Mouse (Mus musculus) R1 (cell line): ENCODE measurements around the gene Gm28635.

Experiments
- DNase-seq: peaks from one replicate; pipeline ENCODE4 v3.0.0-alpha.2; 2018; ENCODE audit warnings: low read depth, low spot score

Gene Gm28635

GRCm38 (mm10) chr2:84677968-84678880, at the start of gene Gm28635, which contains the start of gene Med19:
Gene Gm28635 (minus strand): TSS chr2:84678041.
Gene Med19 (plus strand): TSS chr2:84678402.
- peak; percentile 100 for DNase-seq

DNA sequence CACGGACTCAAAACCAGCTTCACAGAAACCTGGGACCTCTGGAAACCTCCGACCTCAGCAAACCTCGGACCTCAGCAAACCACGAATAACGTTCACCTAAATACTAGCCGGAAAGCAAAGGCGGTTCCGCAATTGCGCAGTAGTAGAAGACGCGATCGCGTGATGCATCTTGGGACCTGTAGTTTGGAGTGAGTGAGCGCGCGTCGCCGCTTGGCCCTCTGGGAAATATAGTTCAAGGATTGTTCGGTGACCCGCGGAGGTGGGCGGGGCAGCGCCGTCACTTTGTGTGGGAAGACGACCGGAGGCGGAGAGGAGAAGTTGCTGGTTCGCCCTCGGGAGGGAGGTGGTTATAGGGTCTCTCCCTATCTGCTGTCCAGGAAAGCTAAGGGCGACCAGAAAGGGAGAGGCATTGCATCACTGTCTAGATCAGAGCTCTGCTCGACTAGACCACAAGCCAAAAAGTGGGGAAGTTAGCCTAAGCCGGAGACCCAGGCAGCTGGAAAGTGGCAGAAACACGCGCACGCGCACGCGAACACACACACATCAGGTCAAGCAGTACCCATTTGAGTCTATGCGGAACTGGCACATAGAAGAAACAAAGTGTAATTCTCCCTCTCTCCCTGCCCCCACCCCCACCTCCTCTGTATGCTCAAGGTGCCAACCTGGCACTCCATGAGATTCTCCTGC, 49.5 kb upstream of the Gm28635 start, which contains the start of gene Clp1:
Clp1 (minus strand) TSS at position 179 of the 687 bp plus-strand sequence.
- peak; percentile 99 for DNase-seq

GRCm38 (mm10) chr2:84726716-84727115, 48.9 kb upstream of the Gm28635 start:
- DNase-seq = peak; percentile 5

- DNase-seq = no peak
Measured at GRCm38 (mm10) chr2:84725770-84726169, 47.9 kb upstream of the Gm28635 start.

DNA sequence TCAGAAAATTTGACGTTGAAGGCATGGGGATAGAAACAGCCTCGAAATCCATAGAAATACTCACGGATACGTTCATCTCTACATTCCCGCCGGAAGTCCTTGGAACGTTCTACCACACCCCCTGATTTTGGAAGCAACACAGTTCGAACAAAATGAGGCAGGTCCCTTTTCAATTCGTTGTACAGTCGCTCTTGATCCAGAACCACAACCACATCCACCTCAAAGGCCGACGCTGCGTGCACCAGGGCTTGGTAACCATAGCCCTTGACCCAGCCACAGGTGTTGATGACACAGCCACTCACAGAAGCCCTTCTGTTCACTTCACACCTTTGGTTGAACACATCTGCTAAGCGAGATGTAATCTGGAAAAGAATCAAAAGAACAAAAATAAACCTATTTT, 46.0 kb upstream of the Gm28635 start:
- no peak for DNase-seq

DNA sequence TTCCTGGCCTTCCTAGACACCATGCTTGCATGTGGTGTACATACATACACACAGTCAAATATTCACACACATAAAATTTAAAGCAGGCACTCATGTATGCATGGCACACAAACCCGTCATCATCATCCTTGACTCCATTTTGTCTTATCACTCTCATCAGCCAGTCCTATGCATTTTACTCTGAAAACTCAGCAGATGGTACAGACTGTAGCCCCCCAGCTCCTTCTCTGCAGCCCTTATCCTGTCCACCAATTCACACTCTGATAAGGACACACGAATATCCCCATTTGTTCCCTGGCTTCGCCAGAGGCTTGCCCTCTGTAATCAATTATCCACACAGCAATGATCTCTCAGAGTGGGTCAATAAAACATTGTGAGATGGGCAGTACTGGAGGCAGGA, 43.3 kb upstream of the Gm28635 start:
- no peak for DNase-seq

DNA sequence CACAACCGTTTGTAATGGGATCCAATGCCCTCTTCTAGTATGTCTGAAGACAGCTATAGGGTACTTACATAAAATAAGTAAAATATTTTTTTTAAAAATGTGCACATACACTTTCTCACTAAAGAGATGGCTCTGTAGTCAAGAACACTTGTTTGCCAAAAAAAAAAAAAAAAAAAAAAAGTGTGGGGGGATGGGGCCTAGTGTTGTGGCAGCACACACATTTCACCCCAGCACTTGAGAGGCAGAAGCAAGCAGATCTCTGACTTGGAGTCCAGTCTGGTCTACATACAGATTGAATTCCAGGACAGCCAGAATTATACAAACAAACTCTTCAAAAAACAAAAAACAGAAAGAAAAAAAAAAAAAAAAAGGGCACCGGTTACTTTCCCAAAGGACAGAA, 42.9 kb upstream of the Gm28635 start:
- no peak for DNase-seq

DNA sequence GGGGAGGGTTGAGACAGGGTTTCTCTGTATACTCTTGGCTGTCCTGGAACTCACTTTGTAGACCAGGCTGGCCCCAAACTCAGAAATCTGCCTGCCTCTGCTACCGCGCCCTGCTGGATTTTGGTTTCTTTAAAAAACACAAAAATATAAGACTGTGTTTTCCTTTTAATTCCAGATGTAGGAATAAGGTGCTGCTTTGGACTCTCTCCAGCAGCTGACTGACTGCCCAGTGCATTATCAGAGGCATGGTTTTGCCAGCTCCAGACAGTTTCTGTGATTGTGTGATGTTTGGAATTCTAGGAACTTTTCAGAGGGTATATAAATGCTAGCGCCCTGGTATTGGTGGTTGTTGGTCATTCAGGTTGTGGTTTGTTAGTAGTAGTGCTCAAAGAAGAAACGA, 39.5 kb upstream of the Gm28635 start:
- DNase-seq = no peak

GRCm38 (mm10) chr2:84716423-84717355, 38.8 kb upstream of the Gm28635 start:
- no peak for DNase-seq

GRCm38 (mm10) chr2:84715562-84716361, 37.9 kb upstream of the Gm28635 start:
- peak; percentile 99 for DNase-seq

DNA sequence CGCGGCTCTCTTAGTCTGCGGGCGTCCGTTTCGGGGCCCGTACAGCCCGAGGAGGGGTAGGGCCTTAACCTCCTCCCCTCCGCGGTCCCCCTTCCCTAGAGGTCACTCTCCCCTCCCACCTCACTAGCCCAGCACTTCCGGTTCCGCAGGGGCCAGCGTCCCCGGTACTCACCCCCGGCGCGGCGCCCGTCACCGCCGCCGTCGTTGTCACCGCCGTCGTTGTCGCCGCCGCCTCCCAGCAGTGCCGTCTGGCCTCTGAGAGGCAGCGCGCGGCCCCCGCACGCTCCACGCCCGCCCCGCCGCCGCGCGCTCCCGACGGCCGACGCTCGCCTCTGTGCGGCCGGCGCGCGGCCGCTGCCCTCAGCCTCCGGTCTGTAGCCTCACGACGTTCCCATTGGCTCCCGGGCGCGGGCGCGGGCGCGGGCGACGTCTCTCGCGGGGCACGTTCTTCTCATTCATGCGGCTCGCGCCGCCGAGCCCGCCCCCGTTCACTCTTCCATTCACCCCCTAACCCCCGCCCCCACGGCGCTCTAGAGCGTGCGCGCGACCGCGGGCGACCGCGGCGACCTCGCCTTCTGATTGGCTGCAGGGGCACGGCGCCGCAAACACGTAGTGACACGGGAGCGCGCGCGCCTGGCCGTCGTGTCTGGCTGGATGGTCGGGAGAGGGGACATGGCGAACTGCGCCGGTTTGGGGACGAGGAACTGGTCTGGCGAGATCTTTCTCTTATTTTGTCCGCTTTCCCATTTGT, 37.1 kb upstream of the Gm28635 start, which contains the start of gene Zdhhc5:
Zdhhc5 (minus strand) TSS at position 370 of the 751 bp plus-strand sequence.
- peak; percentile 98 for DNase-seq

GRCm38 (mm10) chr2:84714422-84714810, 36.6 kb upstream of the Gm28635 start:
- DNase-seq = peak; percentile 44

GRCm38 (mm10) chr2:84711898-84712297, 34.1 kb upstream of the Gm28635 start:
- no peak for DNase-seq

- DNase-seq = no peak
Measured at GRCm38 (mm10) chr2:84707523-84707922, 29.7 kb upstream of the Gm28635 start.

- peak; percentile 10 for DNase-seq
Measured at GRCm38 (mm10) chr2:84705295-84705694, 27.5 kb upstream of the Gm28635 start.

DNA sequence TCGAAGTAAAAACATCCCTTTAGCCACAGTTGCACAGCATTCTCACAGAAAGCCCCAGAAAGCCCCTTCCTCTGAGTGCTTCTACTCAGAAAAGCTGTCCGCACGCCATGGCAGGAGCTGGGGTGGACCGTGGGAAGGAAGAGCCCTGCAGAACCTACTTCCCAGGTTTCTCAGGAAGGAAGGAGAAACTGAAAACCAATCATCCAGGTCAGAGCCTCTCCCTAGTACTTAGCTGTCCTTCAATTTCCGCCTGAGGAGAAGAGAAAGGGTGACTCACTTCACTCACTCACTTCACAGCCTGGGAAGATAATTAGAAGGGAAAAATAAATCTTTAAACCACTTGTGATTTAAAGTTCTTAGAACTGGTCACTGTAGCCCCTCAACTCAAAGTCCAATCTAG, 26.5 kb upstream of the Gm28635 start:
- no peak for DNase-seq

GRCm38 (mm10) chr2:84703497-84703896, 25.7 kb upstream of the Gm28635 start:
- DNase-seq = no peak

DNA sequence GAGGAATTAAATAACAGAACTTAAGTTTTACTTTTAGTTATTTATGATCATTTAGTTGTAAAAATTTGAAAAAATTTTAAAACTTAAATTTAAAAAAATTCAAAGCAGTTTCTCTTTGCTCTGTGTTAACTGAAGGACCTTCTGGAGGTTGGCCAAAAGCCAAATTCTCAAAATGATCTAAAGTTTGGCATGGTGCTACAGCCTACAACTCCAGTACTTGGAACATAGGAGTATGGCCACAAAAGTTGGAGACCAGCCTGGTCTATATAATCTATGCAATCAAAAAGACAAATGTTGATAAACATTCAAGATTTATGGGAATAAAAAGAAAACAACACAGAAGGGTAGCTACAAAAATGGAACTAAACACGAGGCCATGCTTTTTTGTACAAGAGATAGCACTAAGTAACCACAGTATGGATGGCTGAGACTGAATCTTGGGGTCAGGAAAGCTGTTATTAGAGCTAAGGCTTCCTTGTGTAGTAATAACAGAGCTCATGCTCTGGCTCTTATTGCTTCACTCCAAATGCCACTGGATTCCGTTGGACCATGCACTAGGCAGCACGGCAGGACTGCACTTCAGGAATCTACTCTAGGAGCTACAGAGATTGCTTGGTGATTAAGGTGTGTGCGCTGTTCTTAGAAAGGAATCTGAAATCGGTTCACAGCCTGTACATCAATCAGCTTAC, 17.3 kb upstream of the Gm28635 start:
- no peak for DNase-seq

DNA sequence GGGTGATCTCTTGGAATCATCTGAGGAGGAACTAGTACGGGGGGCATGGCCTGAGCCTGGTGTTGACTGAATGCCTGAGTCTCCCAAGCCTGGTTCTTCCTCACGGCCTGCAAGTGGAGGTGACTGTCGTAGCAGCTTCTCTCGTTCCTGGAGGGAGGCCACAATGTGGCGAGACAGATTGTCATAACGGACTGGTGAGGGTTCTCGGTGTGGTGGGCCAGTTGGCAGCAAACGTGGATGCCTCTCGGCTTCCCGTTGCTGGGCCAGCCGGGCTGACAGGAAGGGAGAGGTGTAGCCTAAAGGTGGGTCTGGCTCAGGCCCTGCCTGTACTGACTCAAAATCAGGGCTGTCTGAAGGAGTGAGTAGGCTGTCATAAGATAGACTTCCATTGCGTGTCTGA, 12.2 kb upstream of the Gm28635 start:
- DNase-seq = no peak
